Mouse (Mus musculus) liver (tissue): Measurements from ENCODE around the gene Gm10491.

ENCODE experiments used
- DNase-seq: peaks from one replicate; pipeline ENCODE4 v3.0.0-alpha.2; 2020; ENCODE audit warnings: mixed read lengths

Gm10491 gene

DNA sequence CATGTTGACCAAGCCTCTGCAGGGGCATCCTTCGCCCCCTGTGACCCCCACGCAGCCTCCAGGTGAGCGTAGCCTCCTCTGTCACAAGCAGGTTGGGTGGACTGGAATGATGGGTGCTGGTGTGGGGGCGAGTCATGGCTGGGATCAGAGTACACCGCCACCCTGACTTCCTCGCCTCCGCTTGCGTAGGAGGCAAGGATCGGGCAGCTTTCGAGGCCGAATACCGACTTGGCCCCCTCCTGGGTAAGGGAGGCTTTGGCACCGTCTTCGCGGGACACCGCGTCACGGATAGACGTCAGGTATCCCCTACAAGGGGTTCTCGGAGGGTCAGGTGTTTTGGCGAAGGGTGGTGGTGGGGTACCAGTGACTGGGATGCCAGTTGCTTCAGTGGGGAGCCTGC lies 29.1 kb downstream of the Gm10491 start:
- no peak for DNase-seq

DNA sequence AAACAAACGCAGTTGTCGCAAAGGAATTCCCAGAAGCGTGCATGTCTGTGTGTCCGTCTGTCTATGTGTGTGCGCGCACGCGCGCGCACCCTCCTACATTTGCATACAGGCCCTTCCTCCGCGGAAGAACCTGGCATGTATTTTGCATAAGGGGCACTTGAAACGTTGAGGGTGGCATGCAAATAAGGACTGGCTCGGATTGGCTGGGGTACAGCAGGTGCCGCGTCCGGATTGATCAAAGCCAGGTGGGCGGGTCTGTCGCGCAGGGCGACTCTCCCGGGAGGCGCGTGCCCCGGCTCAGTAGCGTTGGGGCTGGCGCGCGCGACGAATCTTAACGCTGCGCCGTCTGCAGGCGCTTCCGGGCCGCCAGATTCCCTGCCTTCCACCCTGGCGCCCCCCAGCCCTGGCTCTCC lies 29.6 kb downstream of the Gm10491 start, which contains the start of gene Pim2:
TSS of gene Pim2 (plus strand) at position 256 of the 413 bp plus-strand sequence.
- peak; percentile 86 for DNase-seq

DNA sequence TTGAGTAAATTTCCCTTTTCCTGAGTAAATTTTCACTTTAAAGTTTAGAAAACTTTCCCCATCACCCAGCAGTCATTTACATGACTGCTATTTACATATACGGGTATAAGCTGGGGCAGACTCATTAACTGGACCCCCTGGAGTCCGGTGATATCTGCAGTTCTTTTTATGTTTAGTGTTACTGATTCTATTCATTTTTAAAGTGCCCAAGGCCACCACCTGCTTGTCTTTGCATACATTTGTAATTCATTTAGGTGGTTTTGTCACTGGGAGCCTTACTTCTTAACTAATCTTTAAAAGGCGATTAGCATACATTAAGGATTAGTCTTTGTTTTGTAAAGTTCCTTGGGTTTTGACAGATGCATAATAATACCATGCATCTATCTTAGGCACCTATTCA lies 37.8 kb downstream of the Gm10491 start:
- DNase-seq, result no peak

DNA sequence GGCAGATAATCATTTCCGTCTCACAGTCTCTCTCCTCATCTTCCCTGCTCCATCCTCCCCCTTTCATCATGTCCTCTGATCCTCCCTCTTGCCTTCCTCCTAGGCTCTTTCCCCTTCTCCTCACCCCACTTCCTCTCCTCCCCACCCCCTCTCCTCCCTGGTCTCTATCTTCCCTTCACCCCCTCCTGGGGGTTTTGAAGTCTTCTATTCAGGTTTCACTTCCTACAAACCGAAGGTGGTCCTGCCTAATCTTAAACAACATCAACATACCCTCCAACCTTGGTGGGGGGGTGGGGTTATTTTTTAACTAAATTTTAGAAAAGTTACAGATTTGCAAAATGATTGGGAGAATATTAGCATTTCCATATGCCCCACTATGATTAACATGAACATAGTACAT lies 39.1 kb downstream of the Gm10491 start:
- no peak for DNase-seq

DNA sequence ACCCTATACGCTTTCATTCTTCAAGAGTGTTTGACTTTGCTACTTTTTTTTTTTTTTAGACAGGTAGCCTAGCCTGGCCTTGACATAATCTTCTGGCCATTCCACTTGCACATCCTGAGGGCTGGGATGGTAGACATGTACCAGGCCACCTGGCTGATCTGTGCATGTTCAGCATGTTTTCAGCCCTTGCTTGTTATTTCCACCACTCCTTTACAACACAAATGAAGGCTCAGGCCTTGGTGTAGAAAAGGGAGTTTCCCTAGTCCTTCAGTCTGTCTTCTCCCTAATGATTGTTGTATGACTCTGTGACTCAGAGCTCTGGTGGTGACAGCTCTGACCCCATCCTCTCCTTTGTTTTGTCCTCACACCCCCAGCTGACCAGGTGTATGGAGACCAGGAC lies 40.5 kb downstream of the Gm10491 start:
- no peak for DNase-seq

DNA sequence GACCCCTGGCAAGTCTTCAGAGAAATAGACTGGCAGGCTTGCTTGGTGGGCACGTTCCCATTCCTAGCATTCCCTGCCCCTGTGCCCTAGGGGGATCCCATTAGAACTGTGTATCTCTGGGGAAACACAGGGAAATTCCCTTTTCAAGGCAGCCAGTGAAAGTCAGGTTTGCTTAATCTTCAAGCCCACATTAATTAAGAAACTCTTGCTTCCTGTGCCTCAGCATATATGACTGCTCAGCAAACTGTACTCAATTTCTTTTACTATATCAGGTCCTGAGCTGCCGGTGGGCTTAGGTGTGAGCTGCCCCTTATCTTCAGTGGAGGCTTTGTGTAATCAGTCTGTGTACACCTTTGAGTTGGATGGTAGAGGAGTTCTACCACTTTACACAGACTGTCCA lies 41.8 kb downstream of the Gm10491 start:
- no peak for DNase-seq

DNA sequence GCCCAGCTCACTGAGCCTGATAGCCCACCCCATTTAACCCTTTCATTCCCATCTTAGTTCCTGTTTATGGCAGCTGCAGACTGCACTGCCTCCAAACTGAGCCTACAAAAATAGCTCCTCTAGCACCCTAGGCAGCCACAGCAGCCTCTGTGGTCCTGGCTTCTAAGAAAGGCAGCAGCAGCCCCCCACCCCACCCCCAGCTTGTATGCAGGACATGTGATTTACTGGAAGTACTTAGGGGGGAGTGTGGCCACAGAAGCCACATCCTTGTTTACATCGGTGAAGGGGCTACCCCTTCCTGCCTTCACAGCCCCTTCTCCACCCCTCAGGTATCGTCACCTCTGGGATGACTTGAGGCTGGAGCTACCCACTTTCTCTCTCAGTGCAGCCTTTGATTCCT lies 42.3 kb downstream of the Gm10491 start:
- DNase-seq, result no peak

DNA sequence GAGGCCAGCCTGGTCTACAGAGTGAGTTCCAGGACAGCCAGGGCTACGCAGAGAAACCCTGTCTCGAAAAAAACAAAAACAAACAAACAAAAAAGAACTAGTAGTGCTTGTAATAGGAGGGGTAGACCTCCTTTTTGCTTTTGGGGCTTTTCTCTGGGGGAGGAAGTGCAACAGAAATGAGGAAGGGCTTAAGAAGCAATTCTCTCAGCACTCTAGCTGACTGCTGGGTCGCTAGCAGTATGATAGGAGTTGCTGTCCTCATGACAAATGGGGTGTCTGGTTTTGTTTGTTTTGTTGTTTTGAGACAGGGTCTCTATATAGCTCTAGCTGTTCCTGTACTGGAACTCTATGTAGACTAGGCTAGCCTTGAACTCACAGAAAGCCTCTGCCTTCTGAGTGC lies 43.1 kb downstream of the Gm10491 start:
- no peak for DNase-seq

DNA sequence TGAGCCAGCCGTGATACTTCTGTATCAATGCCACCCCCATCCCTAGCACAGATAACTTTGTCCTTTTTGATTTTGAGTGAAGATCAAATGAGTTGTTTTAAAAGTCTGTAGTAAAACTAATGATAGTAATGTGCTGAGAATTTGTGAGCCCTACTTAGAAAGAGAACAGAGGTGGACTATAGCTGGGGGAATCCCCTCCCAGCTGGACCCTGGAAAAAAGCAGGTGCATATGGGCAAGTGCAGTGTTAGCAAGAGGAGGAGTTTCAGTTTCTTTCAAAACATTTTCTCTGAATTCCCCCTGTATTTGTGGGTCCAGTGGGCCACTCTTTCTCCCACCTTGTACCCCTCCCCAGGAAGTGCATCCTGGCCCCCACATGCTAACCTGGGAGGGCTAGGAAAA lies 44.5 kb downstream of the Gm10491 start:
- DNase-seq, result no peak

DNA sequence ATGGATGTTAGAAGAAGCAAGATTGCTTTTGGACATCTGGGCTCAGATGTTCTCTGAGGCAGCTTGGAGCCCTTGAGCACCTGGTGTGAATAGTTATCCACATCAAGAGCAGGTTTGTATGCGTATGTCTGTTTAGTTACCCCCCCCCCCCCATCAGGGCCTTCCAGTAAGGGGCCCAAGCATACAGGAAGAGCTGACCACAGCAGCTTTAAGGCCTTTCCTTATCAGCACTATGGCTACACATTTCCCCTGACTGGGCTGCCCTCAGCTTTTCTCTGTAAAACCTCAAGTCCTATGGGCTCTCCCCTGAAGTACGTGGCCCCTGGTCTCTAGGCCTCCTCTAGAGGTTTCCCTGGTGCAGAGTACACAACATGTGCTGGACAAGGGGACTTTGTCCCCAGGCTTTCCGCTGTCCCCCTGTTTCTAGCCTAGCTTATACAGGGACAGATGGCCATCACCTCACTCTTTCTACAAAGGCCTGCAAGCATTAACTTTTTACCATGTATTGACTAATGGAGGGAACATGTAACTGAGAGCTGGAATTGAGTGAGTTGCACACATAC lies 48.4 kb downstream of the Gm10491 start:
- no peak for DNase-seq
